Mouse (Mus musculus): Measurements from ENCODE around the gene Fgfr2.

DNA sequence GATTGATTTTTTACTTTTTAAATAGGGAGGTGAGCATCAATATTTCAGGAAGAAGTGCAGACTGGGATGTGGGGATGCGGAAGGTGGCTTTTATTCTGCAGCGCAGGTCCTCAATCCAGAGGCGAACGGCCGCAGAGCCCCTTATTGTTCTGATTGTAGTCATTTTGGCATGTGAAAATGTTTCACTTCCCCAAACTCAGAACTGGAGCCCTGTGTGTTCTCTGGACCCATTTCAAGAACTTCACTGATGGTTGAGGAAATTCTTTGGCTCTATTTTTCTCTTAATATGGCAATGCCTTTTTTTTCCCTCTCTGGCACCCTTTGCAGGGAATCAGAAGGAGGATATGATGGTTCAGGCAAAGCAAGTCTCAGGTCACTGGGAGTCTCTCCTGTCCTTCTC is 2154.1 kb downstream of the Fgfr2 start:
- TF ChIP-seq POLR2A (IDR thresholded peaks at IDR 0.05; ENCODE audit: low read depth, low read length), result no peak
- TF ChIP-seq CTCF (IDR thresholded peaks at IDR 0.05; ENCODE audit: borderline replicate concordance, insufficient read depth, low read length), result no peak
